Mouse (Mus musculus): Measurements from ENCODE around the gene B3gnt9.

DNA sequence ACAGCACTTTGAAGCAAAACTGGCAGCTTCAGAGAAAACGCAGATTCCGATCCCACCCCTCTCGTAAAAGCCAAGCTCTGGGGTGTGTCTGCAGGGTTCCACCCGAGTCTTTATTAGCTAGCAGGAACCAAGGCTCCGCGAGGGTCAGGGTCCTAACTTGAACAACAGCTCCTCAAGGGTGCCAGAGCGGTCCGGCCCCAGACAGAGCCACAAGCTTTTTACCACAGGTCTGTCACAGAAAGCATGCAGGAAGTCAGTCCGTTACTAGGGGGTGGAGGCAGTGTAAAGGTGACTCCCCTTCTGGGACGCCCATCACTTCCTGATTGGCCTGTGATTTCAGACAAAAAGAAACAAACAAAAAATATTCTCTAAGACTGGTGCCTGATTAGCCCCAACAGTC is 10.2 kb upstream of the B3gnt9 start:
- TF ChIP-seq SMC3 (IDR thresholded peaks at IDR 0.05; ENCODE audit: low read depth, low read length) (no peak), USF2 (IDR thresholded peaks at IDR 0.05; ENCODE audit: borderline replicate concordance in 1 of 2, insufficient read depth in 1 of 2, low read depth in 1 of 2, low read length in 2 of 2) (no peak), NELFE (IDR thresholded peaks at IDR 0.05; ENCODE audit: low read depth, low read length) (peak; percentile 55), TAL1 (IDR thresholded peaks at IDR 0.05; ENCODE audit: low read length) (no peak), GABPA (IDR thresholded peaks at IDR 0.05; ENCODE audit: low read depth, low read length) (no peak)

All from MEL (cell line).